Mouse (Mus musculus) lung, embryonic 14.5 days (tissue): ENCODE measurements at regions not wholly inside any gene's neighbourhood (a gene's known extent, or its start where the extent isn't known, plus 50 kb on each side); places are given as distances from the start of the nearest gene placed in this dataset.

Experiments used
- ATAC-seq: fragments of 200-750 bp; cut with Nextera tagmentation; 2 replicates; pipeline ENCODE4 v1.8.0; 2017; ENCODE audit warnings: mild to moderate bottlenecking, moderate TSS enrichment, moderate library complexity; ENCODE audit not compliant: insufficient read depth
- DNase-seq: peaks from one replicate; pipeline ENCODE4 v3.0.0-alpha.2; 2015
- H3K27ac ChIP-seq: fragments of 300-500 bp; sonication (generic); 2 replicates; pipeline ENCODE4 v1.5.1; 2014; ENCODE audit warnings: low read depth, mild to moderate bottlenecking, moderate library complexity
- H3K27me3 ChIP-seq: fragments of 300-500 bp; sonication (generic); 2 replicates; pipeline ENCODE4 v1.6.1; 2014; ENCODE audit warnings: low read length, control low read depth; ENCODE audit not compliant: insufficient read depth
- H3K36me3 ChIP-seq: fragments of 300-500 bp; sonication (generic); 2 replicates; pipeline ENCODE4 v1.6.1; 2014; ENCODE audit warnings: control low read depth; ENCODE audit not compliant: insufficient read depth
- H3K4me1 ChIP-seq: fragments of 300-500 bp; sonication (generic); 2 replicates; pipeline ENCODE4 v1.6.1; 2014; ENCODE audit warnings: antibody characterized with exemption, control low read depth; ENCODE audit not compliant: insufficient read depth
- H3K4me2 ChIP-seq: fragments of 300-500 bp; sonication (generic); 2 replicates; pipeline ENCODE4 v1.6.1; 2014; ENCODE audit warnings: mild to moderate bottlenecking
- H3K4me3 ChIP-seq: fragments of 300-500 bp; sonication (generic); 2 replicates; pipeline ENCODE4 v1.5.1; 2014; ENCODE audit warnings: low read depth, low read length
- H3K9ac ChIP-seq: fragments of 300-500 bp; sonication (generic); 2 replicates; pipeline ENCODE4 v1.6.1; 2014
- H3K9me3 ChIP-seq: fragments of 300-500 bp; sonication (generic); 2 replicates; pipeline ENCODE4 v1.6.1; 2016; ENCODE audit warnings: low read depth, low read length, control low read depth
- CTCF ChIP-seq: IDR thresholded peaks from 2 replicates; pipeline ENCODE4 v1.5.1; 2016; ENCODE audit warnings: antibody characterized with exemption, low read depth
- whole genome bisulfite sequencing: fragments of 180-500 bp; shearing (Covaris S2); extraction: QIAGEN DNeasy Blood & Tissue Kit; methylation state at CpG from one replicate; pipeline ENCODE4 v1.1.7; 2014; 5-methylcytosine and 5-hydroxymethylcytosine counted together

DNA sequence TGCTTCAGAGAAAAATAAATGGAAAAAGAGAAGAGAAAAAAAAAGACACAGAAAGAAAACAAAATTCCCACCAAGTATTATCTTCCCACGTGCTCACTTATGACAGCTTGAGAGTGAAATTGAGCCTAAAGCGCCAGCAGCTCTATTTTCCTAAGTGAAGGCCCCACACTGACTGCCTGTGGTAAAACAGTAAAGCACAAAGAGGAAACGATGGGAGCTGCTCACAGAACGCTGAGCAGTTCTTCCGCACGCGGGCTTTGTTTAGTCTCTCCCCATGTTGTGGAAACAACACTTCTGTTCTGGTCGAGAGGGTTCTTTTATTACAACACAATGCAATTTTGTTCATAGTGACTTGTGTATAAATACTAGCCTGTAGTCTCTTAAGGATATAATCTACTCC is 465.5 kb downstream of the Psat1 start:
- Histone ChIP-seq H3K4me2 (no peak overlapping the region), H3K9ac (no peak overlapping the region), H3K36me3 (no peaks in the 10 kb centered on the region), H3K4me3 (no peak overlapping the region), H3K4me1 (no peaks in the 10 kb centered on the region), H3K27me3 (no peaks in the 10 kb centered on the region), H3K27ac (no peak overlapping the region), H3K9me3 (no peaks in the 10 kb centered on the region)
- WGBS = 45% methylated on average over 8 of the region's 8 CpGs
- ATAC-seq (no peak), DNase-seq (peak; percentile 40)
- TF ChIP-seq CTCF = no peak

DNA sequence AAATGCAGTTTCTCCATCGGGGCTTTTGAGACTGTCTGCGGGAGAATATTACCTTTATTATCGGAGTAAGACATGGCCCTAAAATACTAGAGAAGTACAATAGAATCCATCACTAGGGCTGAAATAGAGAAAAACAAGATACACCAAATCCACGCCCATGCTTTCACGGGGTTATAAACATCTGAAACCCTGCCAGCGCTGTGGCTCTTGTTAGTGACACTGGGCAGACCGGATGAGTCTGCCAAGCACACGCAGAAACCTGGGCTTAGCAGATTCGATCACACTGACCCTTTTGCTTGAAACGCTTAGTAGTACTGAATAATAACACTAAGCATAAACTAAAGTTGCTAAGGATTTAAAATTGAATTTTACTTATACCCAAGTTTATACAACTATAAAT is 477.6 kb downstream of the Psat1 start:
- ATAC-seq (no peak), DNase-seq (no peak)
- no peak overlapping the region for H3K4me3 ChIP-seq
- no peak overlapping the region for H3K27ac ChIP-seq
- no peak overlapping the region for H3K4me2 ChIP-seq
- no peak for TF ChIP-seq CTCF
- H3K9ac ChIP-seq = no peak overlapping the region
- no peaks in the 10 kb centered on the region for H3K4me1 ChIP-seq
- no peaks in the 10 kb centered on the region for H3K36me3 ChIP-seq
- WGBS = 79% methylated on average over 10 of the region's 10 CpGs
- no peaks in the 10 kb centered on the region for H3K27me3 ChIP-seq
- H3K9me3 ChIP-seq = no peaks in the 10 kb centered on the region

- Histone ChIP-seq H3K27ac (no peak overlapping the region), H3K4me2 (no peak overlapping the region), H3K4me3 (no peak overlapping the region), H3K4me1 (no peaks in the 10 kb centered on the region), H3K9ac (no peak overlapping the region), H3K9me3 (no peaks in the 10 kb centered on the region), H3K27me3 (no peaks in the 10 kb centered on the region), H3K36me3 (no peaks in the 10 kb centered on the region)
- no peak for TF ChIP-seq CTCF
- no peak for DNase-seq
- WGBS = 78% methylated on average over 8 of the region's 8 CpGs
- ATAC-seq = no peak
These were observed 480.4 kb downstream of the Psat1 start for GRCm38 (mm10) chr19:15466713-15467112.

DNA sequence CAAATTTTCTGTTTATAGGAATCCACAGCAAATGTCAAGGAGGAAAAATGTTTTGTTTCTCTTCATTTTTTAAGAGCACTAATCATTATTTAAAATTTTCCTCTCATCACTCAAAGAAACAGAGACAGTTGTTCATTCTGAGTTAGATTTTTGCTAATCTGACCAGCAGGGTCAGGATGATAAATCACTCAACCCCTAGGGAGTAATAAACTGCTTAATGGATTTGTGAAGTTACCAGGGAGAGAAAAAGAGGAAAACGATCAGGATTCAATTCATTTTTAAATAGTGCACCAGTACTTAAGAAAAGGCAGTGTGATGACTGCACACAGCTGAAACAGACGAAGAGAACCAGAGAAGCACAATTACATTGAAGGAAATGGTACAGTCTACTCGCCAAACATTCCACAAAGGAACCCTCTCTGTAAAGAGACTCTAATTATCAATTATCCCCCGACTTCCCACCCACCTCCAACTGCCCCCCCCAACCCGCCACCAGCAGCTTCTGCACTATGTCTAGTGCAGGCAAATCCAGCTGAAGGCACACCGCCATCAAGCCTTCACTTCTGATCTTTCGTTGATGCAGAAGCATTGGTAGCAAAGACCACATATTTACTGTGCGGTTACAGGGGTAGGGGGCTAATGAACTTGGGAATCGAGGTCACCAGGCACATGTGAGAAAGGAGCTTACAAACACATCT is 481.9 kb downstream of the Psat1 start:
- 30% methylated on average over 9 of the region's 9 CpGs for WGBS
- ATAC-seq = no peak
- no peak overlapping the region for H3K9ac ChIP-seq
- no peaks in the 10 kb centered on the region for H3K9me3 ChIP-seq
- no peak overlapping the region for H3K4me2 ChIP-seq
- no peak for DNase-seq
- no peaks in the 10 kb centered on the region for H3K4me1 ChIP-seq
- no peak overlapping the region for H3K4me3 ChIP-seq
- no peaks in the 10 kb centered on the region for H3K27me3 ChIP-seq
- no peak for TF ChIP-seq CTCF
- no peak overlapping the region for H3K27ac ChIP-seq
- H3K36me3 ChIP-seq = no peaks in the 10 kb centered on the region

- no peak for ATAC-seq
- DNase-seq = peak; percentile 9
- H3K9ac ChIP-seq = no peak overlapping the region
- no peak for TF ChIP-seq CTCF
- H3K4me2 ChIP-seq = no peak overlapping the region
- 52% methylated on average over 4 of the region's 4 CpGs for WGBS
- H3K36me3 ChIP-seq = no peaks in the 10 kb centered on the region
- H3K27me3 ChIP-seq = no peaks in the 10 kb centered on the region
- H3K4me3 ChIP-seq = no peak overlapping the region
- H3K9me3 ChIP-seq = no peaks in the 10 kb centered on the region
- H3K4me1 ChIP-seq = no peaks in the 10 kb centered on the region
- no peak overlapping the region for H3K27ac ChIP-seq
These were observed 489.3 kb downstream of the Psat1 start for GRCm38 (mm10) chr19:15457793-15458192.

DNA sequence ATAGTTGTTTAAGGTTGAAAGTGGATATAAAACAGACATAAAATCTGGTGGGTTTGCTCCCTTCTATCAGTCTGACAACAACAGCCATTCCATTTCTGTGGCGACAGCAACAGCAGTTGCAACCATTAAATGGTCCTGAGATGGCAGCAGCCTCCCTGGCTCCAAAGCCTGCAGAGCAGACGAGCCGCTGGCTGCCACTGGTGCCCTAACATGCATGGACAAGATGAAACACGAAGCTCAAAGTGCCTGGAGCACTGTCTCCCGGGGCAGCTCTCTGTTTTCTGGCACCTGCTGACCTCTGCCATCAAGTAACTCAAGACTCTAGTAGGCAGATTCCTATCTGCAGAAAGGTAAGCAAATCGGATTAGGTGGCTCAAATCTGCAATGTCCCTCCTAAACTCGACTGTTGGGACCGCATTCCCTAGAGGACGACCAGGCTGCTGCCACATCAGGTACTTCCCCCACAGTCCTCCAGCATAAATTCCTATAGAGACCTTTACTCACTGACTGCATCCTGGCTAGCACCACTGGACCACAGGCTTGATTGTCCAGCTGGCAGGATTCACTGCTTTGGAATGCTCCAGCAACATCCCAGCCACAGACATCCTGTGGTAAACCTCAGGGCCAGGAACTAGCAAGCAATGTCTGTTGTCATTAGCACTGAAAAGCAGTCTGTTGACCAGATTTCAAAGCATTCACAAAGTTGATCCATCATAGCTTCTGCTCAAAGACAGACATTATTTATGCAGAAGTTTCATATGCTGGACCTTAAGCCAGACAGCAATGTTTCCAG is 490.0 kb downstream of the Psat1 start:
- H3K4me3 ChIP-seq = no peak overlapping the region
- 34% methylated on average over 9 of the region's 9 CpGs for WGBS
- no peaks in the 10 kb centered on the region for H3K27me3 ChIP-seq
- H3K27ac ChIP-seq = no peak overlapping the region
- ATAC-seq (no peak), DNase-seq (peak; percentile 5)
- H3K36me3 ChIP-seq = no peaks in the 10 kb centered on the region
- no peaks in the 10 kb centered on the region for H3K4me1 ChIP-seq
- TF ChIP-seq CTCF = no peak
- no peaks in the 10 kb centered on the region for H3K9me3 ChIP-seq
- no peak overlapping the region for H3K9ac ChIP-seq
- H3K4me2 ChIP-seq = no peak overlapping the region

- no peaks in the 10 kb centered on the region for H3K4me1 ChIP-seq
- no peak for TF ChIP-seq CTCF
- DNase-seq (no peak), ATAC-seq (no peak)
- H3K36me3 ChIP-seq = no peaks in the 10 kb centered on the region
- no peaks in the 10 kb centered on the region for H3K9me3 ChIP-seq
- H3K9ac ChIP-seq = no peak overlapping the region
- no peak overlapping the region for H3K27ac ChIP-seq
- H3K4me3 ChIP-seq = no peak overlapping the region
- H3K4me2 ChIP-seq = no peak overlapping the region
- H3K27me3 ChIP-seq = no peaks in the 10 kb centered on the region
- 18% methylated on average over 5 of the region's 5 CpGs for WGBS
These were observed 498.1 kb downstream of the Psat1 start for GRCm38 (mm10) chr19:15448989-15449388.
